Mouse (Mus musculus) cortical plate, adult 2 months (tissue): ENCODE results near the gene Preb.

Experiments
- CTCF ChIP-seq: fragments of 200-500 bp; IDR thresholded peaks from 2 replicates; pipeline ENCODE4 v1.5.1; 2011; ENCODE audit warnings: mild to moderate bottlenecking, control low read depth, low read length; ENCODE audit not compliant: insufficient read depth; ENCODE audit errors: extremely low read depth
- POLR2A ChIP-seq: fragments of 200-500 bp; IDR thresholded peaks from 2 replicates; pipeline ENCODE4 v1.6.1; 2011; ENCODE audit warnings: mild to moderate bottlenecking, low read length, control low read depth; ENCODE audit not compliant: insufficient read depth; ENCODE audit errors: extremely low read depth

DNA sequence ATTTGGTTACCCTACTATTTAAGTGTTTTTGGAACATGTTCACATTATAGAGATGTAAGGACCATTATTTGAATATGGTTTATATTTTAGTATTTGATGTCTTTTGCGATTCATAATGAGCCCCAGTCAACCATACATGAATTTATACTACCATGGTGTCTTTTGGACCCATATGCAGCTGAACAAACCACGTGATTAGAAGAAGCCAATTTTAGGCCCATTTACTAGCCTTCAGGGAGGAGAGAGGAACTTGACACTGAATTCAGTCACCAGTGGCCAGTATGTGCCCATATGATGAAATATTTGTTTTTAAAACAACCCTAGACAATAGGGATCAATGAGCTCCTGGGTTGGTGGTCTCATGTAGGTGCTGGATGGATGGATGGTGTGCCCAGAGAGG, 653 bp upstream of the Preb start:
- no peak for TF ChIP-seq POLR2A
- no peak for TF ChIP-seq CTCF
